Mouse (Mus musculus): Measurements from ENCODE around the gene Dock2.

Gene Dock2

GRCm38 (mm10) chr11:34769396-34769795, 14.3 kb downstream of the Dock2 start:
- no peak for DNase-seq (ENCODE audit: low spot score)

GRCm38 (mm10) chr11:34763739-34764361, 19.8 kb downstream of the Dock2 start:
- no peak for DNase-seq (ENCODE audit: low spot score)

GRCm38 (mm10) chr11:34762570-34763127, 21.0 kb downstream of the Dock2 start:
- no peak for DNase-seq (ENCODE audit: low spot score)

- no peak for DNase-seq (ENCODE audit: low spot score)
Measured at GRCm38 (mm10) chr11:34762125-34762524, 21.6 kb downstream of the Dock2 start.

- DNase-seq (ENCODE audit: low spot score), result no peak
Measured at GRCm38 (mm10) chr11:34759582-34759981, 24.1 kb downstream of the Dock2 start.

- no peak for DNase-seq (ENCODE audit: low spot score)
Measured at GRCm38 (mm10) chr11:34741081-34741480, 42.6 kb downstream of the Dock2 start.

- no peak for DNase-seq (ENCODE audit: low spot score)
Measured at GRCm38 (mm10) chr11:34739816-34740215, 43.9 kb downstream of the Dock2 start.

GRCm38 (mm10) chr11:34738945-34739344, 44.7 kb downstream of the Dock2 start:
- DNase-seq (ENCODE audit: low spot score), result no peak

- no peak for DNase-seq (ENCODE audit: low spot score)
Measured at GRCm38 (mm10) chr11:34737193-34737592, 46.5 kb downstream of the Dock2 start.

- no peak for DNase-seq (ENCODE audit: low spot score)
Measured at GRCm38 (mm10) chr11:34734033-34734432, 49.7 kb downstream of the Dock2 start.

- no peak for DNase-seq (ENCODE audit: low spot score)
Measured at GRCm38 (mm10) chr11:34727467-34727866, 56.2 kb downstream of the Dock2 start.

GRCm38 (mm10) chr11:34726699-34727347, 56.9 kb downstream of the Dock2 start:
- no peak for DNase-seq (ENCODE audit: low spot score)

- DNase-seq (ENCODE audit: low spot score), result no peak
Measured at GRCm38 (mm10) chr11:34713360-34713759, 70.3 kb downstream of the Dock2 start.

- no peak for DNase-seq (ENCODE audit: low spot score)
Measured at GRCm38 (mm10) chr11:34708278-34708677, 75.4 kb downstream of the Dock2 start.

GRCm38 (mm10) chr11:34707360-34707759, 76.3 kb downstream of the Dock2 start:
- no peak for DNase-seq (ENCODE audit: low spot score)

GRCm38 (mm10) chr11:34705108-34705446, 78.6 kb downstream of the Dock2 start:
- no peak for DNase-seq (ENCODE audit: low spot score)

GRCm38 (mm10) chr11:34704384-34705107, 79.1 kb downstream of the Dock2 start:
- DNase-seq (ENCODE audit: low spot score), result no peak

GRCm38 (mm10) chr11:34703851-34704250, 79.8 kb downstream of the Dock2 start:
- DNase-seq (ENCODE audit: low spot score), result no peak

- no peak for DNase-seq (ENCODE audit: low spot score)
Measured at GRCm38 (mm10) chr11:34681790-34682189, 101.9 kb downstream of the Dock2 start.

- no peak for DNase-seq (ENCODE audit: low spot score)
Measured at GRCm38 (mm10) chr11:34544631-34545030, 239.1 kb downstream of the Dock2 start.

GRCm38 (mm10) chr11:34532131-34532530, 251.6 kb downstream of the Dock2 start:
- DNase-seq (ENCODE audit: low spot score), result no peak

GRCm38 (mm10) chr11:34530971-34531370, 252.7 kb downstream of the Dock2 start:
- DNase-seq (ENCODE audit: low spot score), result no peak

- no peak for DNase-seq (ENCODE audit: low spot score)
Measured at GRCm38 (mm10) chr11:34528006-34528405, 255.7 kb downstream of the Dock2 start.

All from ovary, postnatal 14 days (tissue).